Mouse (Mus musculus) neural tube, embryonic 13.5 days (tissue): ENCODE measurements at regions not wholly inside any gene's neighbourhood (a gene's known extent, or its start where the extent isn't known, plus 50 kb on each side); places are given as distances from the start of the nearest gene placed in this dataset.
A peak's percentile ranks its signal among the peaks of the same experiment; 100 is the strongest.

Experiments used
- ATAC-seq: fragments of 200-750 bp; cut with Nextera tagmentation; 2 replicates; pipeline ENCODE4 v1.8.0; 2017; ENCODE audit warnings: low read depth, mild to moderate bottlenecking, moderate TSS enrichment, moderate library complexity
- H3K27ac ChIP-seq: fragments of 300-500 bp; sonication (generic); replicated peaks from 2 replicates; pipeline ENCODE4 v1.5.1; 2015; ENCODE audit warnings: moderate library complexity, mild to moderate bottlenecking, inconsistent platforms
- H3K27me3 ChIP-seq: fragments of 300-500 bp; sonication (generic); 2 replicates; pipeline ENCODE4 v1.6.1; 2015; ENCODE audit warnings: mild to moderate bottlenecking, inconsistent platforms
- H3K36me3 ChIP-seq: fragments of 300-500 bp; sonication (generic); 2 replicates; pipeline ENCODE4 v1.6.1; 2015; ENCODE audit warnings: mild to moderate bottlenecking, inconsistent platforms
- H3K4me1 ChIP-seq: fragments of 300-500 bp; sonication (generic); replicated peaks from 2 replicates; pipeline ENCODE4 v1.6.1; 2015; ENCODE audit warnings: inconsistent platforms
- H3K4me2 ChIP-seq: fragments of 300-500 bp; sonication (generic); 2 replicates; pipeline ENCODE4 v1.6.1; 2015; ENCODE audit warnings: inconsistent platforms, mild to moderate bottlenecking, moderate library complexity
- H3K4me3 ChIP-seq: fragments of 300-500 bp; sonication (generic); 2 replicates; pipeline ENCODE4 v1.5.1; 2015; ENCODE audit warnings: mild to moderate bottlenecking, inconsistent platforms
- H3K9ac ChIP-seq: fragments of 300-500 bp; sonication (generic); 2 replicates; pipeline ENCODE4 v1.6.1; 2015; ENCODE audit warnings: moderate library complexity, mild to moderate bottlenecking, inconsistent platforms
- H3K9me3 ChIP-seq: fragments of 300-500 bp; sonication (generic); 2 replicates; pipeline ENCODE4 v1.6.1; 2016; ENCODE audit warnings: inconsistent platforms
- WGBS: fragments of 180-500 bp; shearing (Covaris S2); methylation state at CpG from one replicate; pipeline ENCODE4 v1.1.7; 2015; 5-methylcytosine and 5-hydroxymethylcytosine counted together

DNA sequence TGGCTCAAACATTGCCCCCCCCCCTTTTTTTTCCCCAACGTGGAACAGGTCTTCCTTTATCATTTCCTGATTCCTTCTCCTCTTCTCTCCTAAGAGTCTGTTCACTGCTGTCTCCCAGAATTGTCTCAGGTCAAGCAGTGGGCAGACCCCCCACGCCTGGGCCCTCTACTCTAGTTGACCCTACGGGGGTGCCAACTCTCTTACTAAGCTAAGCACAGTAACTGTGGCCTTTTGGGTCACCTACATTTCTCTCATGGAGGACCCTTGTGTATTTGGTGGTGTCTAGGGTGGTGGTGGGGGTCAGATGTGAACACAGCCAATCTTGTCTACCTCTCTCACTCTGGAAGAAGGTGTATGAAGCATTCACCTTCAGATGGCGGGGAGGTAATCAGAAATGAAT lies 64.8 kb upstream of the Elk3 start:
- no peak overlapping the region for H3K4me2 ChIP-seq
- WGBS = 82% methylated on average over 4 of the region's 4 CpGs
- H3K36me3 ChIP-seq = no peaks in the 10 kb centered on the region
- no peak overlapping the region for H3K4me3 ChIP-seq
- 0 out of 2 replicates have a peak overlapping the region, but pooled peaks have one; percentile 35 for H3K27ac ChIP-seq
- H3K9ac ChIP-seq = no peak overlapping the region
- no peak for ATAC-seq
- no peaks in the 10 kb centered on the region for H3K27me3 ChIP-seq
- peaks cover 5% of the 10 kb centered on the region; the same call in 1 of the 2 replicates for H3K9me3 ChIP-seq
- 0 out of 2 replicates have a peak, but pooled peaks cover 3% of the 10 kb centered on the region for H3K4me1 ChIP-seq

DNA sequence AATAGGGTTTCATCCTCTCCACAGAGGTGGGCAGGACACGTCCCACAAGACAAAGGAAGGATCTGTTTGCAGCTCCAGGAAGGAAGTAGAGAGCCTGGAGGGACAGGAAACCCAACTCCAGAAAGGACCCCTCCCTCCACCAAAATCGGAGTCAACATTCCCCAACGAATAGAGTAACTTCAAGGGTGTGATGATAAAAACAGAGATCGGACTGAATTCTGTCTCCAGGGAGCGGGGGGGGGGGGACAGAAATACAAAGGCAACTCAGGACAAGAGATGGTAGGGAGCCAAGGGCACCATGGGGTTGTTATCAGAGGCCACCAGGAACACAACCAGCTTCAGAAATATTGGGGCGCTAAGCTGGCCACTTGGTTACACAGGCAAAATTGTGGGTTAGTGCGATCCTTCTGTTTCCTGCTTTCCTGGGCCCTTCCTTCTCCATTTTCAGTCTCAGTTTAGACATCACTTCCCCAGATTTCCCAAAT lies 65.6 kb upstream of the Elk3 start:
- ATAC-seq = no peak
- WGBS = 79% methylated on average over 7 of the region's 7 CpGs
- H3K4me1 ChIP-seq = 0 out of 2 replicates have a peak, but pooled peaks cover 3% of the 10 kb centered on the region

DNA sequence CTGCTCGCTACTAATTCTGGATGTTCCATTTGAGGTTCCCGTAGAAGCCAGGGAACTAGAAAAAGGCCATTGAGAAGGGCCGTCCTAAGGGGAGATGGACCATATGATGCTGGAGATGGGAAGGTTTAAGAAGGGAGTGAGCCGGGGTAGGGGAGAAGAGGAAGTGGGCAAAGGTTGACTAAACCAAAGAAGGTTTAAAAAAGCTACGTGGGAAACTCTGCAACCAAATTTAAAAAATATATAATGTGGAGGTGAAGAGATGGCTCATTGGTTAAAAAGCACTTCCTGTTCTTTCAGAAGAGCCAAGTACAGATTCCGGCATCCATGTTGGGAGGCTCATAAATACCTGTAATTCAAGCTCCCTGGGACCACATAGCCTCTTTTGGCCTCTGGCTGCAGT lies 63.9 kb upstream of the Lta4h start:
- H3K9ac ChIP-seq = no peak overlapping the region
- no peaks in the 10 kb centered on the region for H3K36me3 ChIP-seq
- no peaks in the 10 kb centered on the region for H3K27me3 ChIP-seq
- no peak overlapping the region for H3K4me3 ChIP-seq
- H3K4me1 ChIP-seq = no peaks in the 10 kb centered on the region
- ATAC-seq = no peak
- H3K9me3 ChIP-seq = no peaks in the 10 kb centered on the region
- no peak overlapping the region for H3K4me2 ChIP-seq
- H3K27ac ChIP-seq = no peak overlapping the region
- WGBS = 95% methylated on average over 6 of the region's 6 CpGs

More for the DNA sequence above, 65.6 kb upstream of the Elk3 start:
- no peak overlapping the region for H3K4me2 ChIP-seq
- H3K9me3 ChIP-seq = peaks cover 5% of the 10 kb centered on the region; the same call in 1 of the 2 replicates
- H3K36me3 ChIP-seq = no peaks in the 10 kb centered on the region
- H3K27me3 ChIP-seq = no peaks in the 10 kb centered on the region
- no peak overlapping the region for H3K27ac ChIP-seq
- no peak overlapping the region for H3K4me3 ChIP-seq
- H3K9ac ChIP-seq = no peak overlapping the region

DNA sequence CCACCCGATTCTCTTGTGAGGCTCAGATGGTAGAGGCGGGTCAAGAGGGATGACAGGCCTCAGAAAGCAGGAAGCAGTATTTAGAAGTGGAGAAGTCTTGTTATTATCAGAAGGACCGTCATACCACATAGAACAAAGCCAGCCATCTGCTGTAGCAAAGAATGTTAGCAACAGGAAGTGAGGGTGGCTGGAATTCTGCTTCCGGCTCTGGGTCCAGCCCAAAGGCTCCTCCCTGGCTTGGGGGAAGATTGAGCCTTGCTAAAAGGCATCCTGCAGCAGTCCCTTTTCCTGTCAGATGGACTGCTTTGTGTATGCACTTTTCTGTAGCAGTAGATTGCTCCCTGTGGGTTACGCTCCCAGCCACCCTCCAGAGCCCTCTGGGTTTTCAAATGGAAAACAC lies 61.9 kb upstream of the Lta4h start:
- Histone ChIP-seq H3K4me2 (no peak overlapping the region), H3K27me3 (no peaks in the 10 kb centered on the region), H3K4me3 (no peak overlapping the region), H3K27ac (no peak overlapping the region), H3K36me3 (no peaks in the 10 kb centered on the region), H3K4me1 (no peaks in the 10 kb centered on the region), H3K9me3 (no peaks in the 10 kb centered on the region), H3K9ac (no peak overlapping the region)
- no peak for ATAC-seq
- 78% methylated on average over 5 of the region's 5 CpGs for WGBS

DNA sequence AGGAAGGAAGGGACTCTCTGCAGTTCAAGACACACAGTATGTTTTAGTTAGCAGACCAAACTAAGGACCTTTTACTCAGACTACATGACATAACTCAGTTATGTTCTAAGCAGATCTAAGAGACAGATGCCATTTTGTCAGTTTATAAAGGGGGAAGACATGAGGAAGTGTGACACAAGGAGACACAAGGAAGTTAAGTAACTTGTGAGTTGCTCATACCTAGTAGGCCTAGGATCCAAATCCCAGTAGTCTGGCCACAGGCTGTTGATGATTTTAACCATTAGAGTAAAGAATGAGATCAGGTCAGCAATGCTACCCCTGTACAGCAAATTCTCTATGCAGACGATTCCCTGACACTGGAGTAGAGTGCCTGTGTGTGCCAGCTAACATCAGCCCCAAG lies 59.3 kb upstream of the Lta4h start:
- H3K36me3 ChIP-seq = no peaks in the 10 kb centered on the region
- H3K9ac ChIP-seq = no peak overlapping the region
- no peaks in the 10 kb centered on the region for H3K9me3 ChIP-seq
- 79% methylated on average over 1 of the region's 1 CpGs for WGBS
- H3K4me3 ChIP-seq = no peak overlapping the region
- no peaks in the 10 kb centered on the region for H3K4me1 ChIP-seq
- no peaks in the 10 kb centered on the region for H3K27me3 ChIP-seq
- no peak overlapping the region for H3K4me2 ChIP-seq
- ATAC-seq = no peak
- H3K27ac ChIP-seq = no peak overlapping the region

DNA sequence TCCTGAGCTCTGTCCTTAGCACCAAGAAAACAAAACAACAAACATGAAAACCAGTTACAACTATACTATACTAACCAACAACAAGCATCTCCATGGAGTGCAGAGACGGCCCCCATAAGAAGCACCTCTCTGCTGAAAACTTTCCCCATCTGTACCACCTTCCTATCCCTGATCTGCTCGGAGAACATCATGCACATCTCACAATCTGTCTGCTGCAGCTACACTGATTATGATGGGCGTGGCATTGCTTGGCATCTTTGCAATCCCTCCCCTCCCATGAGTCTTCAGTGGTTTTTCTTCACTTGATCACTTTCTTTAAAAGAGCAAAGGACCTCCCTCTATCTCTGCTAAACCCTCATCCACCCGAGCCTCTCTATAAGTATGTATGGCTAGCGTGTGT lies 55.5 kb upstream of the Lta4h start:
- H3K27ac ChIP-seq = no peak overlapping the region
- no peak overlapping the region for H3K4me3 ChIP-seq
- H3K9ac ChIP-seq = no peak overlapping the region
- no peaks in the 10 kb centered on the region for H3K27me3 ChIP-seq
- H3K4me2 ChIP-seq = no peak overlapping the region
- no peak for ATAC-seq
- H3K9me3 ChIP-seq = no peaks in the 10 kb centered on the region
- H3K36me3 ChIP-seq = no peaks in the 10 kb centered on the region
- 83% methylated on average over 5 of the region's 5 CpGs for WGBS
- H3K4me1 ChIP-seq = no peaks in the 10 kb centered on the region

DNA sequence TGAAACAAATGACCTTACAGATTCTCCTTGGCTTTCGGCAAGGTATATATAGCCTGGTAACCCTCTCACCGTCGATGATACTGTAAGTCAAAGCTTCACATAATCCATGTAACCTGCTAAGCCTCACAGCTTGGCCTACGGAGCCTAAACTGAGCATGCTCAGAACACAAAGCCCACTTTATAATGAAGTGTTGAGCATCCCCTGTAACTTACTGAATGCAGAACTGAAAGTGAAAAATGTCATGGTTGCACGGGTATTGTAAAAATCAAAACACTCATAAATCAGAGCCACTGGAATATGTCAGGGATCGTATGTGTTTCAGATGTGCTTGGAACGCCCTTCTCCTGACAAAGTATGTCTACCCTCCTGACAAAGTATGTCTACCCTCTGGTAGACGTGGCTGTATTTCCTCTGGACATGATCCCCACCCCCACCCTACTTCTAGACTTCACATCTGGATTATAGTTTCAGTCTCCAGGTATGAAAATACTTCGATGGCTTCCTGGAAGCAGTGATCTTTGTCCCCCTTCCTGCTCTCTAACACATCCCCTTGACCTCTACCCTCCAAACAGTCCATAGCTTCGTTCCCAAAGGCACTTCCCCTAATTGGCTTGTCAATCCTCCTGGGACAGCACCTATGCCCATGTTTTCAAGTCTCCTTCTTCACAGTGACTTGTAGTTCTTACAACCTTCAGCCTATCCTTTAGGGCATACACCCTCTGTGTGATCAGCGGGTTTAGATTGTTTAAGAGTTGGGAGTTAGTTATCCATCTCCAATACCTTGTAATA lies 54.5 kb upstream of the Lta4h start:
- no peaks in the 10 kb centered on the region for H3K9me3 ChIP-seq
- WGBS = 86% methylated on average over 11 of the region's 11 CpGs
- H3K27me3 ChIP-seq = no peaks in the 10 kb centered on the region
- no peak overlapping the region for H3K9ac ChIP-seq
- H3K4me3 ChIP-seq = no peak overlapping the region
- no peaks in the 10 kb centered on the region for H3K36me3 ChIP-seq
- no peak overlapping the region for H3K4me2 ChIP-seq
- H3K27ac ChIP-seq = no peak overlapping the region
- no peak for ATAC-seq
- no peaks in the 10 kb centered on the region for H3K4me1 ChIP-seq

DNA sequence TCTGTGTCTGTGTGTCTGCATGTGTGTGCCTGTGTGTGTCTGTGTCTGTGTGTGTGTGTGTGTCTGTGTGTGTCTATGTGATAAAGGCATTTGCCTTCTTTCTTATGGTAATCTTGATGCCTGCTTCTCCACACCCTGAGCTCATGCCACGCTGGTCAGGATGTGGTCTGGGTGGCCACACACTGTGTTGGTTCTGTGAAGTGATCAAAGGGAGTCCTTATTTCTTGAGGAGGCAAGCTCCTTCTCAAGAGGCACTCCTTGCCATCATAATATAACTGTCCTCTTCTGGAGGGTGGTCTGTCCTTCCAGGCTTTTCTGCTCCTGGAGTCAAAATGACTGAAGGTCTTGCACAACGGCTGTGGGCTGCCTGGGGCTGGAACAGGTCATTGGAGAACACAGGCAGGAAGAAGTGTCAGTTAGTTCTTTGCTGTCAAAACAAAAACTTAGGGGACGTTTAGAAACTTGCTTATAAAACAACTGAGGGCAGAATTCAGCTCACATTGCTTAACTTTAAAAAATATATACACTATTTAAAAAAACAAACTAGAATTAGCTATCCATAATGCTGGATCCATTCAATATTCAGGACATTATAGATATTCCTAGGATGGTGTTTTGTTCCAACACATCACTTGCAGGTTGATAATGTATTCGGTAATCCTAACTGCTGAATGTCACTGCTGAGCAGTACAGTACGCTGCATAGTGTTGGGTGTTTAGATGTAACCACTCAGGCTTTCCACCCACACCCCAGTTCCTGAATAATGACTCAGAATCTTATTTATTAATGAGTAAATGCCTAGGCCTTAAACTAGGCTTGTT lies 50.3 kb upstream of the Lta4h start:
- Histone ChIP-seq H3K36me3 (no peaks in the 10 kb centered on the region), H3K27ac (no peak overlapping the region), H3K9me3 (no peaks in the 10 kb centered on the region), H3K4me2 (no peak overlapping the region), H3K4me1 (no peaks in the 10 kb centered on the region), H3K4me3 (no peak overlapping the region), H3K27me3 (no peaks in the 10 kb centered on the region), H3K9ac (no peak overlapping the region)
- 69% methylated on average over 5 of the region's 5 CpGs for WGBS
- no peak for ATAC-seq
